Mouse (Mus musculus) CD4-positive, CD25-positive, alpha-beta regulatory T cell, adult 2 months (primary cell): Measurements from ENCODE around the gene Podn.

ENCODE experiments used
- DNase-seq: peaks from one replicate; pipeline ENCODE4 v3.0.0-alpha.2; 2012; ENCODE audit warnings: low read depth, low spot score

The Podn gene

DNA sequence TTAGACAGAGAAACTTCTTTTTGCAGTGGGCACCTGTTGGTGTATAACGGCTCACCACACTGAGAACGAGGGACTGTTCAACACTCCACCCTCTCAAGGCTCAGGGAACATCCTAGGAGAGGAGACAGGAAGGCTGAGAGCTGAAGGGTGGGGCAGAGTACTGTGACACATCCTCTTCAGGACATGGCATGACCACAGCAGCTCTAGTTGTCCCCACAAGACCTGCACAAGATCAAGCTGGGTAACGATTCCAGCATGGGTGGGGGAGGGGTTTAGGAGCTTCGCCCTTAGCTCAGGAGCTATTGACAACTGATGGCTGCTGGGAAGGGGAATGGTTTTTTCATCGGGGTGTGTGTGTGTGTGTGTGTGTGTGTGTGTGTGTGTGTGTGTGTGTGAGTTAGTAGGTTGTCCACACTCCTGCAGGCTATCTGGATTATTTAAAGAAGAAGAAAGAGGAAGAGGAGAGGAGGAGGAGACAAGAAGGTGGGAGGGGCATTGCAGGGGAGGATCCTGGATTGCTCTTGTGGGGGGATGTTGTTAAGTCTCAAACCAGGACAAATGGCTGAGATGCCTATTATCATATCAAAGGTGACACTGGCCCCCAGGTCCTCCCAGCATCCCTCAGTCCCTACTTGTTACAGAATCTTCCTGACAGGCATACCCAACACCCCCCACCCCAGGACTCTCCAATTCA is 129.7 kb downstream of the Podn start:
- DNase-seq: no peak
